Mouse (Mus musculus) stomach, postnatal 0 days (tissue): ENCODE results near the gene Dcaf12.

Experiments
- CTCF ChIP-seq: IDR thresholded peaks from 2 replicates; pipeline ENCODE4 v1.5.1; 2016; ENCODE audit warnings: antibody characterized with exemption, low read depth, mild to moderate bottlenecking, moderate library complexity
- EP300 ChIP-seq: optimal IDR thresholded peaks from 2 replicates; pipeline ENCODE3; 2016; ENCODE audit warnings: antibody characterized with exemption

GRCm38 (mm10) chr4:41295960-41296359 lies 18.7 kb downstream of the Dcaf12 start:
- TF ChIP-seq EP300 (no peak), CTCF (no peak)
